Comparison of ENCODE assay signal across 8 mouse cellular contexts in genomic region chr13:51417796-51418195, GRCm38 (mm10). TPM values are rescaled to one million over a fixed set of nuclear protein-coding genes. Genes with fewer than 3 reads are reported as not detected.
DNase-seq lines count a peak whose midpoint lies in the region; ATAC-seq and TF ChIP-seq lines count a peak whose summit lies in the region.

No protein-coding gene starts in this region.

- H3K4me3 ChIP-seq in intestine, embryonic 14.5 days (ENCODE audit: low read depth, low read length), result no peak overlapping the region
- no peak overlapping the region for H3K4me3 ChIP-seq in intestine, postnatal 0 days (ENCODE audit: low read depth, low read length)
- H3K4me3 ChIP-seq in forebrain, embryonic 13.5 days, result peak overlapping the region; percentile 29
- peak overlapping the region; percentile 5 for H3K4me3 ChIP-seq in hindbrain, embryonic 16.5 days (ENCODE audit: low read length)
- H3K4me3 ChIP-seq in midbrain, embryonic 12.5 days, result peak overlapping the region; percentile 23

- peaks cover 73% of the 10 kb centered on the region for H3K36me3 ChIP-seq in intestine, embryonic 14.5 days (ENCODE audit: control insufficient read depth, insufficient read depth, low read length)
- H3K36me3 ChIP-seq in intestine, postnatal 0 days (ENCODE audit: control insufficient read depth, insufficient read depth), result no peaks in the 10 kb centered on the region
- H3K36me3 ChIP-seq in forebrain, embryonic 13.5 days (ENCODE audit: poor library complexity, severe bottlenecking), result 0 out of 2 replicates have a peak, but pooled peaks cover 6% of the 10 kb centered on the region
- H3K36me3 ChIP-seq in hindbrain, embryonic 16.5 days (ENCODE audit: control insufficient read depth, insufficient read depth, low read length), result no peaks in the 10 kb centered on the region; the same call in 1 of the 2 replicates
- 0 out of 2 replicates have a peak, but pooled peaks cover 6% of the 10 kb centered on the region for H3K36me3 ChIP-seq in midbrain, embryonic 12.5 days

- no peaks in the 10 kb centered on the region for H3K27me3 ChIP-seq in intestine, embryonic 14.5 days (replicated peaks; ENCODE audit: control insufficient read depth, insufficient read depth, low read length)
- H3K27me3 ChIP-seq in intestine, postnatal 0 days (replicated peaks; ENCODE audit: control insufficient read depth, insufficient read depth, low read length), result no peaks in the 10 kb centered on the region
- H3K27me3 ChIP-seq in forebrain, embryonic 13.5 days, result no peaks in the 10 kb centered on the region
- no peaks in the 10 kb centered on the region for H3K27me3 ChIP-seq in hindbrain, embryonic 16.5 days (replicated peaks; ENCODE audit: control insufficient read depth, insufficient read depth, low read length)
- H3K27me3 ChIP-seq in midbrain, embryonic 12.5 days, result 0 out of 2 replicates have a peak, but pooled peaks cover 4% of the 10 kb centered on the region

- ATAC-seq in intestine, embryonic 14.5 days (replicated peaks; ENCODE audit: low FRiP score, low TSS enrichment, low read depth), result no peak
- no peak for ATAC-seq in intestine, postnatal 0 days
- ATAC-seq in forebrain, embryonic 13.5 days, result peak; percentile 25
- ATAC-seq in hindbrain, embryonic 16.5 days, result no peak; the same call in 1 of the 2 replicates
- no peak for ATAC-seq in midbrain, embryonic 12.5 days (ENCODE audit: low FRiP score, low read depth)

- TF ChIP-seq CTCF in intestine, postnatal 0 days (IDR thresholded peaks at IDR 0.05; ENCODE audit: low read depth), result no peak

- H3K9ac ChIP-seq in intestine, embryonic 14.5 days (ENCODE audit: low read length), result peak overlapping the region; percentile 25; the same call in 1 of the 2 replicates
- no peak overlapping the region for H3K9ac ChIP-seq in intestine, postnatal 0 days (ENCODE audit: low read depth, low read length)
- peak overlapping the region; percentile 71 for H3K9ac ChIP-seq in forebrain, embryonic 13.5 days
- peak overlapping the region; percentile 56; the same call in 1 of the 2 replicates for H3K9ac ChIP-seq in hindbrain, embryonic 16.5 days (ENCODE audit: low read depth, low read length)
- peak overlapping the region; percentile 55 for H3K9ac ChIP-seq in midbrain, embryonic 12.5 days (replicated peaks)

- peak overlapping the region; percentile 23 for H3K4me2 ChIP-seq in intestine, embryonic 14.5 days (ENCODE audit: low read length)
- no peak overlapping the region for H3K4me2 ChIP-seq in intestine, postnatal 0 days (replicated peaks; ENCODE audit: low read depth)
- H3K4me2 ChIP-seq in forebrain, embryonic 13.5 days, result peak overlapping the region; percentile 59
- H3K4me2 ChIP-seq in hindbrain, embryonic 16.5 days (ENCODE audit: low read length), result peak overlapping the region; percentile 52
- peak overlapping the region; percentile 46 for H3K4me2 ChIP-seq in midbrain, embryonic 12.5 days (replicated peaks)

- H3K9me3 ChIP-seq in intestine, embryonic 14.5 days (ENCODE audit: control insufficient read depth, low read length), result peaks cover 7% of the 10 kb centered on the region; the same call in 1 of the 2 replicates
- no peaks in the 10 kb centered on the region for H3K9me3 ChIP-seq in intestine, postnatal 0 days (ENCODE audit: control insufficient read depth)
- no peaks in the 10 kb centered on the region for H3K9me3 ChIP-seq in forebrain, embryonic 13.5 days (replicated peaks)
- H3K9me3 ChIP-seq in hindbrain, embryonic 16.5 days (ENCODE audit: control insufficient read depth, low read length), result no peaks in the 10 kb centered on the region; the same call in 1 of the 2 replicates
- H3K9me3 ChIP-seq in midbrain, embryonic 12.5 days, result no peaks in the 10 kb centered on the region

- peak overlapping the region; percentile 73 for H3K27ac ChIP-seq in intestine, embryonic 14.5 days (ENCODE audit: low read depth)
- no peak overlapping the region for H3K27ac ChIP-seq in intestine, postnatal 0 days (ENCODE audit: low read depth, low read length)
- H3K27ac ChIP-seq in forebrain, embryonic 13.5 days, result peak overlapping the region; percentile 65
- H3K27ac ChIP-seq in hindbrain, embryonic 16.5 days (ENCODE audit: low read depth, low read length), result peak overlapping the region; percentile 80
- peak overlapping the region; percentile 36; the same call in 1 of the 2 replicates for H3K27ac ChIP-seq in midbrain, embryonic 12.5 days (replicated peaks)

- no peak for DNase-seq in intestine, embryonic 14.5 days (ENCODE audit: low spot score)
- no peak for DNase-seq in cerebellum, postnatal 25 days
- no peak for DNase-seq in gastrocnemius, postnatal 25 days
- no peak for DNase-seq in spleen, adult 12 weeks (ENCODE audit: low spot score)

- H3K4me1 ChIP-seq in intestine, embryonic 14.5 days (replicated peaks; ENCODE audit: control insufficient read depth, insufficient read depth, low read length), result peaks cover 24% of the 10 kb centered on the region
- no peaks in the 10 kb centered on the region for H3K4me1 ChIP-seq in intestine, postnatal 0 days (replicated peaks; ENCODE audit: control insufficient read depth, insufficient read depth, low read length)
- H3K4me1 ChIP-seq in forebrain, embryonic 13.5 days, result peaks cover 20% of the 10 kb centered on the region
- peaks cover 15% of the 10 kb centered on the region for H3K4me1 ChIP-seq in hindbrain, embryonic 16.5 days (ENCODE audit: control insufficient read depth, insufficient read depth, low read depth, low read length)
- peaks cover 19% of the 10 kb centered on the region for H3K4me1 ChIP-seq in midbrain, embryonic 12.5 days

- 55% methylated on average over 6 of the region's 6 CpGs for WGBS in intestine, embryonic 14.5 days
- 55% methylated on average over 6 of the region's 6 CpGs for WGBS in intestine, postnatal 0 days
- WGBS in forebrain, embryonic 13.5 days, result 52% methylated on average over 6 of the region's 6 CpGs
- WGBS in hindbrain, embryonic 16.5 days, result 50% methylated on average over 6 of the region's 6 CpGs
- WGBS in midbrain, embryonic 12.5 days, result 61% methylated on average over 6 of the region's 6 CpGs

RNA-seq across cellular contexts. Expression of gene S1pr3, which starts 9.4 kb away (rescaled TPM):
- polyA plus RNA-seq in intestine, embryonic 14.5 days (2014; fragmentation: Nextera tagmentation; extraction: Ambion mirVana), result 71.8 and 78.6 TPM in 2 replicates
- polyA plus RNA-seq in intestine, postnatal 0 days (2015; fragmentation: Nextera tagmentation; extraction: Ambion mirVana), result 10.5 and 11.8 TPM in 2 replicates
- 8.5 and 9.2 TPM in 2 replicates for polyA plus RNA-seq in forebrain, embryonic 13.5 days (2015; fragmentation: Nextera tagmentation; extraction: Ambion mirVana)
- polyA plus RNA-seq in hindbrain, embryonic 16.5 days (2015; fragmentation: Nextera tagmentation; extraction: Ambion mirVana), result 15.0 and 17.1 TPM in 2 replicates
- polyA plus RNA-seq in midbrain, embryonic 12.5 days (2016; fragmentation: Nextera tagmentation; extraction: Ambion mirVana), result 29.8 and 40.4 TPM in 2 replicates
- total RNA-seq in gastrocnemius, postnatal 25 days (2021), result 1 to 10 TPM; 4.1 to 4.9 TPM

Comparison
In these comparisons a context has a peak if more than half of its experiments do, and no peak if none do; other contexts are left out.
1. H3K4me3 ChIP-seq: peak in forebrain, embryonic 13.5 days (single experiment), hindbrain, embryonic 16.5 days (single experiment) and midbrain, embryonic 12.5 days (single experiment); none in intestine, embryonic 14.5 days (single experiment) and intestine, postnatal 0 days (single experiment).